27 mouse cellular contexts compared by ENCODE assay signal in the genomic region with DNA sequence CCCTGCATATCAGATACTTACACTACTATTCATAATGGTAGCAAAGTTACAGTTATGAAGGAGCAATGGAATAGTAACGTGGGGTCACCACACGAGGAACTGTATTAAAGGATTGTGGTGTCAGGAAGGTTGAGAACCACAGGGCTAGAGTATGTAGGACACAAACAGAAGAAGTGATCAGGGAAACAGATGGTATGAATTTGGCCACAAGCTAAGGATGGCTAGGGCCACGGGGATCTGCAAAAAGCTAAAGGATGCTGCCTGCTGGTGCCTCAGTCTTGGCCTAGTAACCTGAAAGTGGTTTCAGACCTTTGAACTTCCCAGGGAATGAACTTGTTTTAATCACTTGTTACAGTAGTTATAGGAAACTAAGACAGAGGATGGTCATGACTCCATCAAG.
"Had no signal": no experiment of that assay in that cellular context is flagged by ENCODE, and none has a peak within 500 bp of the region (broad histone marks: within the 10 kb centered on the region; RNA-seq: fewer than 3 reads in every experiment).

No protein-coding gene starts in this region.

- H3K27ac ChIP-seq: heart, adult 2 months; heart, embryonic 13.5 days; heart, embryonic 15.5 days; hindbrain, embryonic 13.5 days; hindbrain, embryonic 15.5 days; hindbrain, postnatal 0 days; kidney, embryonic 15.5 days; kidney, postnatal 0 days; limb, embryonic 13.5 days; limb, embryonic 15.5 days; liver, embryonic 12.5 days; liver, embryonic 14.5 days had no signal

- H3K36me3 ChIP-seq: heart, embryonic 13.5 days; heart, embryonic 15.5 days; hindbrain, embryonic 13.5 days; hindbrain, embryonic 15.5 days; kidney, embryonic 15.5 days; limb, embryonic 13.5 days; limb, embryonic 15.5 days; liver, embryonic 12.5 days had no signal

- H3K4me3 ChIP-seq: heart, adult 2 months; heart, embryonic 13.5 days; heart, embryonic 15.5 days; hindbrain, embryonic 13.5 days; hindbrain, embryonic 15.5 days; kidney, embryonic 15.5 days; limb, embryonic 13.5 days; limb, embryonic 15.5 days; liver, embryonic 12.5 days had no signal

- H3K27me3 ChIP-seq: heart, embryonic 13.5 days; heart, embryonic 15.5 days; hindbrain, embryonic 13.5 days; hindbrain, embryonic 15.5 days; kidney, embryonic 15.5 days; limb, embryonic 13.5 days; limb, embryonic 15.5 days; liver, embryonic 12.5 days had no signal

- H3K4me2 ChIP-seq: heart, embryonic 11.5 days; heart, embryonic 13.5 days; heart, embryonic 15.5 days; hindbrain, embryonic 13.5 days; hindbrain, embryonic 15.5 days; kidney, embryonic 15.5 days; limb, embryonic 13.5 days; limb, embryonic 15.5 days; liver, embryonic 12.5 days had no signal

- H3K4me1 ChIP-seq: heart, embryonic 13.5 days; heart, embryonic 15.5 days; hindbrain, embryonic 13.5 days; hindbrain, embryonic 15.5 days had no signal

- DNase-seq: gastrocnemius, postnatal 14 days; gastrocnemius, postnatal 36 days; heart, adult 11 months; heart, adult 2 months; heart, postnatal 14 days; heart, postnatal 36 days; kidney, adult 11 months; kidney, adult 2 months; kidney, adult 9 months; kidney, postnatal 14 days; kidney, postnatal 36 days; layer of hippocampus, adult 9-11 months; layer of hippocampus, postnatal 36 days; left cerebral cortex, postnatal 4 days had no signal

- H3K9ac ChIP-seq: heart, embryonic 13.5 days; heart, embryonic 15.5 days; hindbrain, embryonic 13.5 days; hindbrain, embryonic 15.5 days; kidney, embryonic 15.5 days; limb, embryonic 13.5 days; limb, embryonic 15.5 days; liver, embryonic 12.5 days; liver, embryonic 14.5 days had no signal

- ATAC-seq: hindbrain, postnatal 0 days; intestine, embryonic 16.5 days; liver, embryonic 12.5 days had no signal

- H3K9me3 ChIP-seq: heart, embryonic 13.5 days; heart, embryonic 15.5 days; hindbrain, embryonic 13.5 days; hindbrain, embryonic 15.5 days; kidney, embryonic 15.5 days; limb, embryonic 13.5 days; limb, embryonic 15.5 days; liver, embryonic 12.5 days had no signal
